11 mouse cellular contexts compared by ENCODE assay signal in the genomic region with DNA sequence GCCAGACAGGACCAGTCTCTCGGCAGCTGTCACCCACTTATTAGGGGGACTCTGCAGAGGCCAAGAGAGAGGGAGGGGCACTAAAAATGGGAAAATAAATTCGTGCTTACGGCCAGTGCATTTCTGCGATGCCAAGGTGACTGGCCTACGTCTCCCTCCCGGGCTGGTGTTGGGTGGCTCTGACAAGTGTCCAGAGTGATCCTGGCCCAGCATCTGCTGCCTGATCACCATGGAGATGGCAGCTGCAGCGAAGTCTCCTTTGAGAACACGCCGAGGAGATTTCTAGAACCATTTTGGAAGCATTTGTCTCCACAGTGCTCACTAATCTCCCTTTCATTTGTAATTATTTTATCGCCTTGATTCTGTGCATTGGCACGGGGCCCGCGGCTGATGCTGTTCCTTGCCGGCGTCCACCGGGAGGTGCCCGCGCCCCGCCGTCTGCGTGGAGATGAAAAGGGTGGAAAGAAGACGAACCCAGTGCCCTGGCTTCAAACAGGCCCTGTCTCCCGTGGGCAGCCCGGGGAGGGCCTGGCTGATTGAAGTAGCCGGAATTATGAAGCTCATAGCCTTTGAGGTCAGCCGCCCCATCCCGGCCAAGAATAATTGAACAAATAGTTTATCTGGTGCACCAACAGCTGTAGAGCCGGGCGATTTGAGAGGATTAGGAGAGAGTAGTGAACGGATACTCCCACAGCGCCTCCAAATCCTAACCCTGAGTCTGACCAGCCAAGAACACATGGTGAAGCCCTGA.
DNase-seq lines count a peak whose midpoint lies in the region; ATAC-seq and TF ChIP-seq lines count a peak whose summit lies in the region.
"Had no signal": no experiment of that assay in that cellular context is flagged by ENCODE, and none has a peak within 500 bp of the region (broad histone marks: within the 10 kb centered on the region; RNA-seq: fewer than 3 reads in every experiment).

No protein-coding gene starts in this region.

- DNase-seq in cerebellum, postnatal 25 days, result peak; percentile 8 to 29
- no peak for DNase-seq in cerebellum, adult 11 months
- peak; percentile 13 for DNase-seq in liver
- DNase-seq in liver, postnatal 0 days, result no peak
- DNase-seq in gastrocnemius, postnatal 14 days, result peak; percentile 56
- peak; percentile 69 for DNase-seq in midbrain, embryonic 14.5 days
- DNase-seq in T-cell, adult 2 months (ENCODE audit: low spot score), result no peak
- DNase-seq: thymus, postnatal 36 days had no signal

- 80% methylated on average over 31 of the region's 31 CpGs for WGBS in liver, postnatal 0 days (ENCODE audit: insufficient replicate concordance)
- WGBS in midbrain, embryonic 14.5 days, result 43% methylated on average over 31 of the region's 31 CpGs

- no peak overlapping the region for H3K4me2 ChIP-seq in liver, postnatal 0 days (ENCODE audit: low read depth, low read length)
- peak overlapping the region; percentile 35 for H3K4me2 ChIP-seq in midbrain, embryonic 14.5 days (ENCODE audit: low read length)
- H3K4me2 ChIP-seq: heart, embryonic 15.5 days; neural tube, embryonic 12.5 days had no signal

- H3K9ac ChIP-seq in liver, postnatal 0 days (replicated peaks), result no peak overlapping the region
- no peak overlapping the region for H3K9ac ChIP-seq in midbrain, embryonic 14.5 days (replicated peaks; ENCODE audit: low read length)
- H3K9ac ChIP-seq: heart, embryonic 15.5 days; neural tube, embryonic 12.5 days had no signal

- no peak overlapping the region for H3K4me3 ChIP-seq in liver, postnatal 0 days (ENCODE audit: low read depth, low read length)
- no peak overlapping the region for H3K4me3 ChIP-seq in midbrain, embryonic 14.5 days (replicated peaks; ENCODE audit: low read depth, low read length)
- H3K4me3 ChIP-seq: heart, embryonic 15.5 days; neural tube, embryonic 12.5 days had no signal

- ATAC-seq in liver, postnatal 0 days, result no peak
- peak; percentile 24; the same call in 1 of the 2 replicates for ATAC-seq in midbrain, embryonic 14.5 days (ENCODE audit: low FRiP score, low TSS enrichment)
- ATAC-seq in megakaryocyte-erythroid progenitor cell, adult 5-6 weeks (replicated peaks; ENCODE audit: low FRiP score, low TSS enrichment, poor library complexity, severe bottlenecking), result no peak

- no peaks in the 10 kb centered on the region for H3K9me3 ChIP-seq in liver, postnatal 0 days (ENCODE audit: low read length)
- no peaks in the 10 kb centered on the region for H3K9me3 ChIP-seq in midbrain, embryonic 14.5 days (ENCODE audit: control insufficient read depth, low read length)
- H3K9me3 ChIP-seq: heart, embryonic 15.5 days; neural tube, embryonic 12.5 days had no signal

- H3K27me3 ChIP-seq in liver, postnatal 0 days (ENCODE audit: insufficient read depth, low read length), result no peaks in the 10 kb centered on the region
- H3K27me3 ChIP-seq in midbrain, embryonic 14.5 days (ENCODE audit: control insufficient read depth, insufficient read depth, low read length), result no peaks in the 10 kb centered on the region
- H3K27me3 ChIP-seq: neural tube, embryonic 12.5 days had no signal

- H3K27ac ChIP-seq in liver, postnatal 0 days (ENCODE audit: low read depth), result no peak overlapping the region
- no peak overlapping the region for H3K27ac ChIP-seq in midbrain, embryonic 14.5 days (replicated peaks; ENCODE audit: low read depth, low read length)
- H3K27ac ChIP-seq: heart, embryonic 15.5 days; neural tube, embryonic 12.5 days had no signal

- no peak for TF ChIP-seq EP300 in liver, postnatal 0 days (IDR thresholded peaks at IDR 0.05; ENCODE audit: low read depth)

- H3K36me3 ChIP-seq in liver, postnatal 0 days (replicated peaks; ENCODE audit: insufficient read depth, low read length), result no peaks in the 10 kb centered on the region
- H3K36me3 ChIP-seq in midbrain, embryonic 14.5 days (ENCODE audit: control insufficient read depth, insufficient read depth, low read length), result no peaks in the 10 kb centered on the region
- H3K36me3 ChIP-seq: heart, embryonic 15.5 days; neural tube, embryonic 12.5 days had no signal

- intact Hi-C loops in gastrocnemius, postnatal 14 days (cut with DNase I; ENCODE audit: low total_unique reads), result loop anchor here (10.0 kb wide), 1 partner anchor 588 kb away; no protein-coding TSS in a partner anchor

- TF ChIP-seq CTCF in liver, postnatal 0 days (IDR thresholded peaks at IDR 0.05; ENCODE audit: low read depth), result no peak

- no peaks in the 10 kb centered on the region for H3K4me1 ChIP-seq in liver, postnatal 0 days (ENCODE audit: insufficient read depth)
- H3K4me1 ChIP-seq in midbrain, embryonic 14.5 days (ENCODE audit: control insufficient read depth, insufficient read depth, low read length), result peaks cover 8% of the 10 kb centered on the region; the same call in 1 of the 2 replicates
- H3K4me1 ChIP-seq: heart, embryonic 15.5 days; neural tube, embryonic 12.5 days had no signal

Comparison
In these comparisons a context has a peak if more than half of its experiments do, and no peak if none do; other contexts are left out.
1. DNase-seq: peak in cerebellum, postnatal 25 days (2 of 2), liver (single experiment), gastrocnemius, postnatal 14 days (single experiment) and midbrain, embryonic 14.5 days (single experiment); none in cerebellum, adult 11 months (single experiment), liver, postnatal 0 days (single experiment) and T-cell, adult 2 months (single experiment).